Mouse (Mus musculus) C2C12 (cell line): ENCODE data around the gene 2810408A11Rik.

Source experiments
- CEBPB ChIP-seq: IDR thresholded peaks from one replicate; pipeline ENCODE4 v1.6.1; 2011; ENCODE audit warnings: low read depth, mild to moderate bottlenecking, control low read depth, moderate library complexity
- CTCF ChIP-seq: IDR thresholded peaks from one replicate; pipeline ENCODE4 v1.5.1; 2011; ENCODE audit not compliant: control insufficient read depth, insufficient read depth, insufficient read length

- TF ChIP-seq CTCF (no peak), CEBPB (no peak)
Measured at GRCm38 (mm10) chr11:69918118-69918517, 17.3 kb upstream of the 2810408A11Rik start.
